Mouse (Mus musculus): ENCODE measurements at regions not wholly inside any gene's neighbourhood (a gene's known extent, or its start where the extent isn't known, plus 50 kb on each side); places are given as distances from the start of the nearest gene placed in this dataset.

GRCm38 (mm10) chr8:11963575-11963974, 123.3 kb downstream of the Tex29 start:
- Histone ChIP-seq H3K79me2 (ENCODE audit: control insufficient read depth, insufficient read depth) (no peaks in the 10 kb centered on the region), H3K36me3 (ENCODE audit: control insufficient read depth, insufficient read depth) (no peaks in the 10 kb centered on the region), H3K27me3 (ENCODE audit: control insufficient read depth, insufficient read depth, insufficient read length) (peaks cover 20% of the 10 kb centered on the region), H3ac (ENCODE audit: control insufficient read depth, insufficient read length, low read depth) (no peak overlapping the region), H3K4me3 (ENCODE audit: insufficient read depth, poor library complexity, severe bottlenecking) (no peak overlapping the region), H3K79me3 (ENCODE audit: low read depth) (no peaks in the 10 kb centered on the region)
- TF ChIP-seq FOSL1 (IDR thresholded peaks at IDR 0.05; ENCODE audit: insufficient read depth, low read length, poor library complexity, severe bottlenecking) (no peak), CEBPB (IDR thresholded peaks at IDR 0.05; ENCODE audit: low read depth) (no peak)

GRCm38 (mm10) chr8:11967670-11968069, 127.4 kb downstream of the Tex29 start:
- Histone ChIP-seq H3K79me2 (ENCODE audit: control insufficient read depth, insufficient read depth) (no peaks in the 10 kb centered on the region), H3K27me3 (ENCODE audit: control insufficient read depth, insufficient read depth, insufficient read length) (peaks cover 33% of the 10 kb centered on the region), H3K4me3 (ENCODE audit: insufficient read depth, poor library complexity, severe bottlenecking) (no peak overlapping the region), H3K36me3 (ENCODE audit: control insufficient read depth, insufficient read depth) (no peaks in the 10 kb centered on the region), H3ac (ENCODE audit: control insufficient read depth, insufficient read length, low read depth) (no peak overlapping the region), H3K79me3 (ENCODE audit: low read depth) (no peaks in the 10 kb centered on the region)
- TF ChIP-seq MYOG (IDR thresholded peaks at IDR 0.05; ENCODE audit: control insufficient read depth, extremely low read depth, insufficient read length): no peak
- TF ChIP-seq FOSL1 (IDR thresholded peaks at IDR 0.05; ENCODE audit: insufficient read depth, low read length, poor library complexity, severe bottlenecking): no peak
- TF ChIP-seq USF1 (IDR thresholded peaks at IDR 0.05; ENCODE audit: low read depth): no peak
- TF ChIP-seq MAX (IDR thresholded peaks at IDR 0.05): no peak
- no peak for TF ChIP-seq CTCF (IDR thresholded peaks at IDR 0.05; ENCODE audit: control insufficient read depth, insufficient read depth, insufficient read length)
- TF ChIP-seq CEBPB (IDR thresholded peaks at IDR 0.05; ENCODE audit: low read depth): no peak
- no peak for TF ChIP-seq MYOD1 (IDR thresholded peaks at IDR 0.05; ENCODE audit: control insufficient read depth, insufficient read length, low read depth)

GRCm38 (mm10) chr8:11970515-11970914, 130.2 kb downstream of the Tex29 start:
- peaks cover 38% of the 10 kb centered on the region for H3K27me3 ChIP-seq (ENCODE audit: control insufficient read depth, insufficient read depth, insufficient read length)
- no peak for TF ChIP-seq CTCF (IDR thresholded peaks at IDR 0.05; ENCODE audit: control insufficient read depth, insufficient read depth, insufficient read length)
- TF ChIP-seq MAX (IDR thresholded peaks at IDR 0.05): no peak
- TF ChIP-seq USF1 (IDR thresholded peaks at IDR 0.05; ENCODE audit: low read depth): no peak
- TF ChIP-seq CEBPB (IDR thresholded peaks at IDR 0.05; ENCODE audit: low read depth): no peak
- TF ChIP-seq FOSL1 (IDR thresholded peaks at IDR 0.05; ENCODE audit: insufficient read depth, low read length, poor library complexity, severe bottlenecking): no peak
- TF ChIP-seq MYOG (IDR thresholded peaks at IDR 0.05; ENCODE audit: control insufficient read depth, extremely low read depth, insufficient read length): no peak
- TF ChIP-seq MYOD1 (IDR thresholded peaks at IDR 0.05; ENCODE audit: control insufficient read depth, insufficient read length, low read depth): no peak
- H3K79me3 ChIP-seq (ENCODE audit: low read depth): no peaks in the 10 kb centered on the region

DNA sequence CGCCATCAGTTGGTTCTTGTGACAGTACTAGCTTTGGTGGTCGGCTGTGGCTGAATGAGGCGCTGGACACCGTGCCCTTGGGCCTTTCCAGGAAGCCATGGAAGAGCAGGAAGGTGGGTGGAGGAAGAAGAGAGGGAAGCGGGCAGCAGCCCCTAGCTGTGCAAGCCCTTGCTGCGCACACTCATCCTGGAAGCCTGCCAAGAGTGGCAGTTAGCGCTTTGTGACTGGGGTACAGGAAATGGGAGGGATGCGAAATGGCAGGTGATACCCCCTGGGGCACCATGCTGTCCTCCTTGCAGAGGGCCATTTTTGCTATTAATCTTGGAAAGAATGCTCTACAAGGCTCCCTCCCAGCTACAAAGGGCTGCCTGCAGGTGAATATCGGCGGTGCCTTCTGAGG, 133.2 kb downstream of the Tex29 start:
- Histone ChIP-seq H3ac (ENCODE audit: control insufficient read depth, insufficient read length, low read depth) (no peak overlapping the region), H3K27me3 (ENCODE audit: control insufficient read depth, insufficient read depth, insufficient read length) (peaks cover 43% of the 10 kb centered on the region), H3K36me3 (ENCODE audit: control insufficient read depth, insufficient read depth) (no peaks in the 10 kb centered on the region), H3K79me2 (ENCODE audit: control insufficient read depth, insufficient read depth) (no peaks in the 10 kb centered on the region), H3K4me3 (ENCODE audit: insufficient read depth, poor library complexity, severe bottlenecking) (no peak overlapping the region), H3K79me3 (ENCODE audit: low read depth) (no peaks in the 10 kb centered on the region)
- no peak for TF ChIP-seq USF1 (IDR thresholded peaks at IDR 0.05; ENCODE audit: low read depth)
- no peak for TF ChIP-seq MYOD1 (IDR thresholded peaks at IDR 0.05; ENCODE audit: control insufficient read depth, insufficient read length, low read depth)
- no peak for TF ChIP-seq MYOG (IDR thresholded peaks at IDR 0.05; ENCODE audit: control insufficient read depth, extremely low read depth, insufficient read length)

More at GRCm38 (mm10) chr8:11970515-11970914, 130.2 kb downstream of the Tex29 start:
- Histone ChIP-seq H3K4me3 (ENCODE audit: insufficient read depth, poor library complexity, severe bottlenecking) (no peak overlapping the region), H3K79me2 (ENCODE audit: control insufficient read depth, insufficient read depth) (no peaks in the 10 kb centered on the region), H3ac (ENCODE audit: control insufficient read depth, insufficient read length, low read depth) (no peak overlapping the region), H3K36me3 (ENCODE audit: control insufficient read depth, insufficient read depth) (no peaks in the 10 kb centered on the region)

- no peak for TF ChIP-seq MYOD1 (IDR thresholded peaks at IDR 0.05; ENCODE audit: control insufficient read depth, insufficient read length, low read depth)
- no peak for TF ChIP-seq MAX (IDR thresholded peaks at IDR 0.05)
- TF ChIP-seq CEBPB (IDR thresholded peaks at IDR 0.05; ENCODE audit: low read depth): no peak
- TF ChIP-seq FOSL1 (IDR thresholded peaks at IDR 0.05; ENCODE audit: insufficient read depth, low read length, poor library complexity, severe bottlenecking): no peak
- Histone ChIP-seq H3K27me3 (ENCODE audit: control insufficient read depth, insufficient read depth, insufficient read length) (peaks cover 20% of the 10 kb centered on the region), H3ac (ENCODE audit: control insufficient read depth, insufficient read length, low read depth) (no peak overlapping the region), H3K79me2 (ENCODE audit: control insufficient read depth, insufficient read depth) (no peaks in the 10 kb centered on the region), H3K79me3 (ENCODE audit: low read depth) (no peaks in the 10 kb centered on the region), H3K4me3 (ENCODE audit: insufficient read depth, poor library complexity, severe bottlenecking) (no peak overlapping the region), H3K36me3 (ENCODE audit: control insufficient read depth, insufficient read depth) (no peaks in the 10 kb centered on the region)
Measured at GRCm38 (mm10) chr8:11977121-11977520, 136.8 kb downstream of the Tex29 start.

DNA sequence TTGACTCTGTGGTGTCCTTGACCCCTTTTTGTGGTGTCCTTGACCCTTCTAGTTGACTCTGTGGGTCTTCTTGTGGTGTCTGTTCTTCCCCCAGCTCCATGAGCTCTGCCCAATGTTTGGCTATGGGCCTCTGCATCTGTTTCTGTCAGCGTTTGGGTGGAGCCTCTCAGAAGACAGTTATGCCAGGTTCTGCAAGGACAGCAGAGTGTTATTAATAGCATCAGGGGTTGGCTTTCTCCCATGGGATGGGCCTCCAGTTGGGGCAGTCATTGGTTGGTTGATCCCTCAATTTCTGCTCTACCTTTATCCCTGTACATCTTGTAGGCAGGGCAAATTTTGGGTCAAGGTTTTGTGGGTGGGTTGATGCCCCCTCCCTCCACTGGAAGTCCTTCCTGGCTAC, 138.8 kb downstream of the Tex29 start:
- H3K36me3 ChIP-seq (ENCODE audit: control insufficient read depth, insufficient read depth): no peaks in the 10 kb centered on the region
- no peaks in the 10 kb centered on the region for H3K79me3 ChIP-seq (ENCODE audit: low read depth)
- H3K27me3 ChIP-seq (ENCODE audit: control insufficient read depth, insufficient read depth, insufficient read length): peaks cover 20% of the 10 kb centered on the region
- TF ChIP-seq MYOD1 (IDR thresholded peaks at IDR 0.05; ENCODE audit: control insufficient read depth, insufficient read length, low read depth): no peak
- no peak for TF ChIP-seq CTCF (IDR thresholded peaks at IDR 0.05; ENCODE audit: control insufficient read depth, insufficient read depth, insufficient read length)
- TF ChIP-seq MAX (IDR thresholded peaks at IDR 0.05): no peak
- no peak for TF ChIP-seq MYOG (IDR thresholded peaks at IDR 0.05; ENCODE audit: control insufficient read depth, extremely low read depth, insufficient read length)
- no peak for TF ChIP-seq USF1 (IDR thresholded peaks at IDR 0.05; ENCODE audit: low read depth)
- TF ChIP-seq FOSL1 (IDR thresholded peaks at IDR 0.05; ENCODE audit: insufficient read depth, low read length, poor library complexity, severe bottlenecking): no peak
- no peak for TF ChIP-seq CEBPB (IDR thresholded peaks at IDR 0.05; ENCODE audit: low read depth)
- H3ac ChIP-seq (ENCODE audit: control insufficient read depth, insufficient read length, low read depth): no peak overlapping the region
- H3K79me2 ChIP-seq (ENCODE audit: control insufficient read depth, insufficient read depth): no peaks in the 10 kb centered on the region
- H3K4me3 ChIP-seq (ENCODE audit: insufficient read depth, poor library complexity, severe bottlenecking): no peak overlapping the region
